Mouse (Mus musculus) urinary bladder, adult 18-20 months (tissue): ENCODE measurements around the gene Zfpm1.

Experiments used
- DNase-seq, 2 experiments: peaks; one replicate each; pipeline ENCODE4 v3.0.0; 2022; ENCODE audit warnings: low spot score in 2 of 2, mixed read lengths in 2 of 2

Gene Zfpm1

GRCm38 (mm10) chr8:122274651-122275391 lies 7.1 kb upstream of the Zfpm1 start:
- no peak for DNase-seq

GRCm38 (mm10) chr8:122276308-122276707 lies 5.6 kb upstream of the Zfpm1 start:
- no peak for DNase-seq

GRCm38 (mm10) chr8:122277204-122277995 lies 4.5 kb upstream of the Zfpm1 start:
- no peak for DNase-seq

DNA sequence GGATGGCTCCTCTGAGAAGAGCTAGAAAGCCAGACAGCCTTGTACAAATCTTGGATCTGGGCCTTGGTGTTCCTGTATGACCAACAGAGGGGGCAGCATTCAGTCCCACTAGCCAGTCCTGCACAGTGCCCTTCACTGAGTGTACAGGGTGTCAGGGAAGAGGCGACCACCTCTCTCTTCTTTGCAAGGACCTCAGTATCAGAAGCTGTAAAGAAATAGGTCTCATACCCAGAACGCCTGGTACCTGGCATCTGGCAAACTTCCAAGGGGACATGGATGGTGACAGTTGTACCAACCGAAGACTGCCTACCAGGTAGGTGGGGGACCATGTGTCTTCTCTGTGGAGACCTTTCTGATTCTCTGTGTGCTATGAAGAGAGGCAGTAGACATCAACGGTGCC lies 1.8 kb upstream of the Zfpm1 start:
- no peak for DNase-seq

DNA sequence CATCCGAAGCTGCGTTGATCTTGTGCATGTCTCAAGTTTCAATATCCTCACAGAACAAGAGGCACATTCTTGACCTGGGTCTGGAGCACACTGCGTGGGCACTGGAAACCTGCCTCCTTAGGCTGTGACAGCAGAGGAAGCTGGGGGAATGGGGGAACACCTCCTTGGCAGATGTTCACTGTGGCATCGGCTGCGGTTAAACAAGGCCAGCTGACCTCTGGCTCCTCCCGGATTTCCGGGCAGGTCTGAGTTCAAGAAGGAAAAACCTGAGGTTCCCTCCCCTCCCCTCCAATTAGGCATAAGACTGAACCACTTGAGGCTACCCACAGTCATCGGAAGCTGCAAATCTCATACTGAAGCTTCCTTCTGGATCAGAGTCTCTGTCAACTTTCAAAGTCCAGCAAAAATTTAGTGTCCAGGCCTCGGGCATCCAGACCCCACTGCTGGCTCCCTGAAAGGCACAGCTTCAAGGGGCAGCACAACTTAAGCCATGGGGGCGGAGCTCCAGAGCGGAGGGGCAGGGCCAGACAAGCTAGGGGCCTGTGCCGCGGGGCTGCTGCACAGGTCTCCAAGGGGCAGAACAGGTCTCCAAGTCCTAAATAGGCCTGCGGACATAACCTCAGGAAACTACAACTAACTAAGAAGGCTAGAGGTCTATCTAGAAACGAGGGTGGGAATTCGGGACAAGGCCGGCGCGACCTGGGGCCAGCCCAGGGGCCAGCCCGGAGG lies 1.2 kb upstream of the Zfpm1 start:
- no peak for DNase-seq

GRCm38 (mm10) chr8:122281317-122282034 lies 465 bp upstream of the Zfpm1 start:
- DNase-seq = peak; percentile 99 to 100

- DNase-seq = peak; percentile 22 to 51
These were observed 787 bp downstream of the Zfpm1 start for GRCm38 (mm10) chr8:122282501-122283355.

- DNase-seq = peak; percentile 36 to 66
These were observed 1.6 kb downstream of the Zfpm1 start for GRCm38 (mm10) chr8:122283356-122284202.

DNA sequence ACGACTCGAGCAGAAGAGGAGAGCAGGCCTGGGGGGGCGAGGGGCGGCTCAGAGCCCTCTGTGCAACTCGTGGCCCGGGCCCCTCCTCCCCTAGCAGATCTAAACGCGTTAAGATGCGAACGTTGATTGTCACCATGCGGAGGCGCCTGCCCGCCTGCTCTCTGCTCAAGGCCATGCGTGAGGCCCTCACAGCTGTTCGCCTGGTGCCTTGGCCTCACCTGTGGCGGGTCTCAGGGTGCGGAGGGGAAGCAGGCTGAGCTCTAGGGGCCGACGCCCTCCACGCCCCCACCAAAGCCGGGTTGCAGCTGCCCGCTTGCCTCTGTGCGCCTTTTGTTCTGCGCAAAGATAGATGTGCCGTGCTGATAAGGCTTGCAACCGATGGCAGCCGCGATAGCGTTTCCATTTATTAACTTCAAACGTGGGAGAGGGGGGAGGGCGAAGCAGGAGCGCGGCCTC lies 2.3 kb downstream of the Zfpm1 start:
- peak in 1 of 2 experiments; percentile 29 for DNase-seq

DNA sequence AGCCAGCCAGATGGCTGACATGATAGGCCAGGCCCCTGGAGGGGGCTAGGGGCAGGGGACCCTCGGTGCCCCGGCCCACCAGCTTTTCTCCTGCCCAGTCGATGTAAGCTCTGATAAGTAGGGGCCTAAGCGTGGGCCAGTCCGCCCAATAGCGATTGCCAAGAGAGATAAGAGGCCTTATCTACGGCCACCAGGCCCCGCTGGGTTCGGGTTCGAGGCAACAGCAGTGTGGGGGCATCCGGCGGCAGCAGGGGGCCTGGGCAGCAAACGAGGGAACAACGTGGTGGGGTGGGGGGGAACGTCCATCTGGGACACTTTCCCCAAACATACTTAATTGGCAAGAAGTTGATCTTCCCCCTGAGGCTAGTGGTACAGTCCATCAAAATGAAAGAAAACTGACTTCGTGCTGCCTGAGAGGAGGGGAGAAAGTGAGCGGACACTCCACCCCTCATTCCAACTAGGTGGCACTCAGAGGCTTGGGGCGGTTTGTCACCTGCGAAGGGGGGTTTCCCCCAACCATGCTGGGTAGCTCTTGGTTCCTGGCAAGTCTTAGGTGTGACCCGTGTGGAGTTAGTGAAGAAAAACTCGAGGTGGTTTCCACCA lies 2.8 kb downstream of the Zfpm1 start:
- no peak for DNase-seq

DNA sequence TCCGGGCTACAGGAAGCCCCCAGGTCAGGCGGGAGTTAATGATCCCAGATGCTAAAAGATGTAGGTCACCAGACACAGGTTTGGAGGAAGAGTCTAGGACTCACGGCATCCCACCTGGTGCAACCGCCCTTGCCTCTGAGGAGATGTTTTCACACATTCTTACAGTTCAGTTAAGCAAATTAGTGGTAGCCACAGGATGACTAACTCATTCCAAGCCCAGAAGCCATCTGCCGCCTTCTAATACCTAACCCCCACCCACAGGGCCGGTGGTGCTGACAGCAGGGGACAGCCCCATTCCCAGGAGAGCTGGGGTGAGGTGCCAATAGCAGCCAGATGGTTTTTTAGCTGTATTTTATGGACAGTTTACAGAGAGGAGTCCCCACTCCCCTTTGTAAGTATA lies 3.8 kb downstream of the Zfpm1 start:
- DNase-seq = no peak

- no peak for DNase-seq
These were observed 5.0 kb downstream of the Zfpm1 start for GRCm38 (mm10) chr8:122286899-122287298.

DNA sequence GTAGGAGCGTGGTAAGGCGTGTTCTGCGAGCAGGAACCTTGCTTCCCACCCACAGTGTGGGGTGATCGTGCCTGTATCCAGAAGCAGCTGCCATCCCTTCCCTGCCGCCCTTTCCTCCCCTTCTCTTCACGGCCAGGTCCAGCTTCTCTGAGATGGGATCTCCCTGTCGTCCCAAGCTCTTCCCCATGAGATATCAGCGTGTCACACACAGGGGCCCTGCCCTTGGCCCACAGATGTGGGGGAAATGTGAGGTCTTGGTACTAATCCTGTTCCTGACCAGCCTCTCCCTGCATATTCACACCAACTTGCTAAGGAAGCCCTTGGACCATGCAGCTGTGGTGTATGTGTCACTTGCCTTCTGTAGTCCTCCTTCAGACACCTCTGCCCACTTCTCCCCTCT lies 5.8 kb downstream of the Zfpm1 start:
- no peak for DNase-seq

- no peak for DNase-seq
These were observed 6.4 kb downstream of the Zfpm1 start for GRCm38 (mm10) chr8:122288344-122288743.

GRCm38 (mm10) chr8:122291075-122291474 lies 9.1 kb downstream of the Zfpm1 start:
- no peak for DNase-seq

GRCm38 (mm10) chr8:122291549-122291948 lies 9.6 kb downstream of the Zfpm1 start:
- DNase-seq = no peak

- DNase-seq = no peak
These were observed 11.5 kb downstream of the Zfpm1 start for GRCm38 (mm10) chr8:122293484-122293883.

DNA sequence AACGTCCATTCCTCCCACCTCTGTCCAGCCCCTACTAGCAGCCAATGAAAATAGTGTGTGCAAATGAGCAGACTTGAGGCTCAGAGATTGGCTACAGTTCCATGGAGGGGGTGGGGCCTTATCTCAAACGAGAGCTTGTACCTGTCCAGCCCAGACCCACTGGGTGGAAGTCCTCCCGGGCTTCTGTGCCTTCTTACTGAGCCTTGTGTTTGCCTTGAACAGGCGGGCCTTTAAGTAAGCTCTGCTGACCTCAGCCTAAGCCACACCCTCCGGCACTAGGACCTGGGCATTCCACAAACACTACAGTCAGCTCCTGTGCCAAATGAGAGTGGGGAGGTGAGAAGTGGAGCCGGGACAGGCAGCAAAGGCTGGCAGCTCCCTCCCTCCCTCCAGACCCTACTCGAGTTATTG lies 12.3 kb downstream of the Zfpm1 start:
- DNase-seq = peak; percentile 49 to 76

GRCm38 (mm10) chr8:122295389-122295788 lies 13.4 kb downstream of the Zfpm1 start:
- no peak for DNase-seq
